Comparison of ENCODE assay signal across 8 mouse cellular contexts in genomic region chrX:103980036-103980435, GRCm38 (mm10). TPM values are rescaled to one million over a fixed set of nuclear protein-coding genes. Genes with fewer than 3 reads are reported as not detected.
DNase-seq lines count a peak whose midpoint lies in the region; ATAC-seq lines count a peak whose summit lies in the region.

No protein-coding gene starts in this region.

- H3K9ac ChIP-seq in forebrain, embryonic 14.5 days (ENCODE audit: low read length): peak overlapping the region; percentile 80
- H3K9ac ChIP-seq in intestine, embryonic 16.5 days (ENCODE audit: low read depth, low read length): peak overlapping the region; percentile 88
- H3K9ac ChIP-seq in lung, embryonic 15.5 days: peak overlapping the region; percentile 91

- peaks cover 7% of the 10 kb centered on the region; the same call in 1 of the 2 replicates for H3K27me3 ChIP-seq in forebrain, embryonic 14.5 days (replicated peaks; ENCODE audit: control insufficient read depth, insufficient read depth, low read length)
- H3K27me3 ChIP-seq in intestine, embryonic 16.5 days (replicated peaks; ENCODE audit: control insufficient read depth, insufficient read depth, low read length): no peaks in the 10 kb centered on the region
- no peaks in the 10 kb centered on the region; the same call in 1 of the 2 replicates for H3K27me3 ChIP-seq in lung, embryonic 15.5 days

- peak overlapping the region; percentile 57 for H3K4me2 ChIP-seq in forebrain, embryonic 14.5 days (ENCODE audit: low read length)
- H3K4me2 ChIP-seq in intestine, embryonic 16.5 days (ENCODE audit: low read depth, low read length): peak overlapping the region; percentile 47
- peak overlapping the region; percentile 51 for H3K4me2 ChIP-seq in lung, embryonic 15.5 days

- 22% methylated on average over 12 of the region's 12 CpGs for WGBS in forebrain, embryonic 14.5 days
- 20% methylated on average over 12 of the region's 12 CpGs for WGBS in intestine, embryonic 16.5 days
- 11% methylated on average over 12 of the region's 12 CpGs for WGBS in lung, embryonic 15.5 days

- DNase-seq in heart, adult 18-20 months: peak; percentile 7 to 39
- no peak for DNase-seq in heart, adult 11 months
- DNase-seq in adrenal gland, postnatal 36 days: peak; percentile 7 to 18
- peak; percentile 51 for DNase-seq in forebrain, embryonic 14.5 days (ENCODE audit: low spot score)
- peak; percentile 29 for DNase-seq in retina, postnatal 1 day
- DNase-seq in layer of hippocampus, postnatal 36 days: no peak

- no peaks in the 10 kb centered on the region for H3K4me1 ChIP-seq in forebrain, embryonic 14.5 days (ENCODE audit: control insufficient read depth, insufficient read depth, low read length)
- H3K4me1 ChIP-seq in intestine, embryonic 16.5 days (ENCODE audit: control insufficient read depth, insufficient read depth, low read length): no peaks in the 10 kb centered on the region
- H3K4me1 ChIP-seq in lung, embryonic 15.5 days: no peaks in the 10 kb centered on the region

- ATAC-seq in forebrain, embryonic 14.5 days: no peak
- ATAC-seq in intestine, embryonic 16.5 days: no peak; the same call in 1 of the 2 replicates
- ATAC-seq in lung, embryonic 15.5 days (ENCODE audit: borderline replicate concordance, extremely low read depth, low FRiP score, low TSS enrichment): no peak

- H3K4me3 ChIP-seq in forebrain, embryonic 14.5 days (ENCODE audit: low read depth, low read length): peak overlapping the region; percentile 65
- peak overlapping the region; percentile 74 for H3K4me3 ChIP-seq in intestine, embryonic 16.5 days (ENCODE audit: low read length)
- H3K4me3 ChIP-seq in lung, embryonic 15.5 days: peak overlapping the region; percentile 77

- H3K9me3 ChIP-seq in forebrain, embryonic 14.5 days (replicated peaks; ENCODE audit: control insufficient read depth, low read length): no peaks in the 10 kb centered on the region
- H3K9me3 ChIP-seq in intestine, embryonic 16.5 days (ENCODE audit: control insufficient read depth, low read length): no peaks in the 10 kb centered on the region
- H3K9me3 ChIP-seq in lung, embryonic 15.5 days: no peaks in the 10 kb centered on the region

- no peak overlapping the region for H3K27ac ChIP-seq in forebrain, embryonic 14.5 days (ENCODE audit: low read depth, low read length)
- H3K27ac ChIP-seq in intestine, embryonic 16.5 days (ENCODE audit: low read length): peak overlapping the region; percentile 89
- H3K27ac ChIP-seq in lung, embryonic 15.5 days: peak overlapping the region; percentile 95

- H3K36me3 ChIP-seq in forebrain, embryonic 14.5 days (ENCODE audit: control insufficient read depth, insufficient read depth, low read length): peaks cover 7% of the 10 kb centered on the region; the same call in 1 of the 2 replicates
- H3K36me3 ChIP-seq in intestine, embryonic 16.5 days (ENCODE audit: control insufficient read depth, insufficient read depth, low read length): no peaks in the 10 kb centered on the region
- H3K36me3 ChIP-seq in lung, embryonic 15.5 days: peaks cover 8% of the 10 kb centered on the region; the same call in 1 of the 2 replicates

RNA-seq across cellular contexts. Expression of gene Rlim, which starts 1.0 kb away (rescaled TPM):
- 10 to 100 TPM; 23.1 to 23.9 TPM for total RNA-seq in heart, adult 18-20 months (2021)
- total RNA-seq in adrenal gland, postnatal 36 days (2021): 10 to 100 TPM; 65.5 to 67.6 TPM
- 21.9 and 25.7 TPM in 2 replicates for polyA plus RNA-seq in forebrain, embryonic 14.5 days (2014; fragmentation: Nextera tagmentation; extraction: Ambion mirVana)
- 23.5 and 25.5 TPM in 2 replicates for polyA plus RNA-seq in intestine, embryonic 16.5 days (2015; fragmentation: Nextera tagmentation; extraction: Ambion mirVana)
- polyA plus RNA-seq in lung, embryonic 15.5 days (2015; fragmentation: Nextera tagmentation; extraction: Ambion mirVana): 40.6 and 43.5 TPM in 2 replicates
- total RNA-seq in layer of hippocampus, postnatal 36 days (2021): 10 to 100 TPM; 52.6 to 54.0 TPM

Comparison
In these comparisons a context has a peak if more than half of its experiments do, and no peak if none do; other contexts are left out.
1. DNase-seq: peak in heart, adult 18-20 months (2 of 2), adrenal gland, postnatal 36 days (2 of 2), forebrain, embryonic 14.5 days (single experiment) and retina, postnatal 1 day (single experiment); none in heart, adult 11 months (single experiment) and layer of hippocampus, postnatal 36 days (0 of 2).
2. Peak in every context shown above with its lines, with median percentiles within 50 percentile points of each other: H3K4me2 ChIP-seq, H3K4me3 ChIP-seq and H3K9ac ChIP-seq.